Mouse (Mus musculus) spleen, adult 2 months (tissue): ENCODE measurements around the gene Cops6. TPM values are rescaled to one million over a fixed set of nuclear protein-coding genes. Genes with fewer than 3 reads are reported as not detected.

Experiments used
- DNase-seq, 2 experiments: peaks; one replicate each; pipeline versions ENCODE4 v3.0.0 to v3.0.0-alpha.2; 2012 to 2021; ENCODE audit warnings: low spot score in 2 of 2, low read depth in 1 of 2
- H3K27ac ChIP-seq: fragments of 200-500 bp; 2 replicates; pipeline ENCODE4 v1.5.1; 2012; ENCODE audit warnings: low read length, inconsistent platforms; ENCODE audit not compliant: insufficient read depth
- H3K27me3 ChIP-seq: fragments of 200-500 bp; 2 replicates; pipeline ENCODE4 v1.6.1; 2012; ENCODE audit warnings: mild to moderate bottlenecking, moderate library complexity, low read length, inconsistent platforms; ENCODE audit not compliant: control insufficient read depth, insufficient read depth
- H3K36me3 ChIP-seq: fragments of 200-500 bp; 2 replicates; pipeline ENCODE4 v1.6.1; 2012; ENCODE audit warnings: mild to moderate bottlenecking, low read length, inconsistent platforms; ENCODE audit not compliant: control insufficient read depth, insufficient read depth
- H3K4me1 ChIP-seq: fragments of 200-500 bp; 2 replicates; pipeline ENCODE4 v1.6.1; 2011; ENCODE audit warnings: inconsistent platforms; ENCODE audit not compliant: control insufficient read depth, insufficient read depth, insufficient read length
- H3K4me3 ChIP-seq: fragments of 200-500 bp; 2 replicates; pipeline ENCODE4 v1.5.1; 2011; ENCODE audit warnings: mild to moderate bottlenecking, inconsistent platforms; ENCODE audit not compliant: insufficient read depth, insufficient read length; ENCODE audit errors: extremely low read depth
- CTCF ChIP-seq: fragments of 200-500 bp; IDR thresholded peaks from 2 replicates; pipeline ENCODE4 v1.5.1; 2011; ENCODE audit warnings: mild to moderate bottlenecking, inconsistent platforms; ENCODE audit not compliant: insufficient read depth, insufficient read length, insufficient replicate concordance; ENCODE audit errors: extremely low read depth
- POLR2A ChIP-seq: fragments of 200-500 bp; IDR thresholded peaks from 2 replicates; pipeline ENCODE4 v1.6.1; 2011; ENCODE audit warnings: low read depth, low read length, inconsistent platforms
- WGBS: fragments of 180-500 bp; shearing (Covaris S2); methylation state at CpG from one replicate; pipeline ENCODE4 v1.1.7; 2018; 5-methylcytosine and 5-hydroxymethylcytosine counted together
- polyA plus RNA-seq: library from polyadenylated mRNA; depleted of rRNA; stranded (reverse); fragments of >200 nt; gene quantifications from 2 replicates; pipeline ENCODE4 v1.2.3, GENCODE M21; 2012

Cops6 gene
- polyA plus RNA-seq, 1 experiment = 34.3 TPM

GRCm38 (mm10) chr5:138137257-138137656 is 23.6 kb upstream of the Cops6 start:
- H3K27me3 ChIP-seq = no peaks in the 10 kb centered on the region
- no peak overlapping the region for H3K4me3 ChIP-seq
- peaks cover 10% of the 10 kb centered on the region for H3K36me3 ChIP-seq
- no peak overlapping the region for H3K27ac ChIP-seq
- TF ChIP-seq CTCF (no peak), POLR2A (no peak)
- 77% methylated on average over 4 of the region's 4 CpGs for WGBS
- no peaks in the 10 kb centered on the region for H3K4me1 ChIP-seq
- DNase-seq = no peak

GRCm38 (mm10) chr5:138137935-138138549 is 22.8 kb upstream of the Cops6 start:
- H3K36me3 ChIP-seq = peaks cover 5% of the 10 kb centered on the region
- DNase-seq = no peak
- WGBS = 42% methylated on average over 8 of the region's 8 CpGs
- H3K27me3 ChIP-seq = no peaks in the 10 kb centered on the region
- TF ChIP-seq POLR2A (no peak), CTCF (peak; percentile 13; the same call in 1 of the 2 replicates)
- no peak overlapping the region for H3K27ac ChIP-seq
- no peak overlapping the region for H3K4me3 ChIP-seq
- no peaks in the 10 kb centered on the region for H3K4me1 ChIP-seq

DNA sequence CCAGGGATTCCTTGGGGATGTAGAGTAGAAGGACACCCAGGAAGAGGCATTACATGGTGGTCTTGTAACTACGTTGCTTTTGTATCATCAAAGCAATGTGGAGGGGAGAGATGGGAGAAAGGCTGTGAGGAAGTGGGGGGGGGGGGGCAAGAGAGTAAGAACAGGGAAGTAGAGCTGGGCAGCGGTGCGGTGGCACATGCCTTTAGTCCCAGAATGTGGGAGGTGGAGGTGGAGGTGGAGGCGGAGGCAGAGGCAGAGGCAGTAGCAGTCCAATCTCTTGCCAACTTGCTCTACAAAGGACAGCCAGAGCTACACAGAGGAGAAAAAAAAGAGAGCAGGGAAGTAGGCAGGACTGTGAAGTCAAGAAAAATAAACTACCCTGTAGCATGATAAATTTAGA is 22.3 kb upstream of the Cops6 start:
- Histone ChIP-seq H3K27me3 (no peaks in the 10 kb centered on the region), H3K27ac (no peak overlapping the region), H3K4me3 (no peak overlapping the region), H3K36me3 (peaks cover 2% of the 10 kb centered on the region; the same call in 1 of the 2 replicates), H3K4me1 (no peaks in the 10 kb centered on the region)
- TF ChIP-seq POLR2A = no peak
- no peak for TF ChIP-seq CTCF
- DNase-seq = no peak
- WGBS = 8% methylated on average over 4 of the region's 4 CpGs

DNA sequence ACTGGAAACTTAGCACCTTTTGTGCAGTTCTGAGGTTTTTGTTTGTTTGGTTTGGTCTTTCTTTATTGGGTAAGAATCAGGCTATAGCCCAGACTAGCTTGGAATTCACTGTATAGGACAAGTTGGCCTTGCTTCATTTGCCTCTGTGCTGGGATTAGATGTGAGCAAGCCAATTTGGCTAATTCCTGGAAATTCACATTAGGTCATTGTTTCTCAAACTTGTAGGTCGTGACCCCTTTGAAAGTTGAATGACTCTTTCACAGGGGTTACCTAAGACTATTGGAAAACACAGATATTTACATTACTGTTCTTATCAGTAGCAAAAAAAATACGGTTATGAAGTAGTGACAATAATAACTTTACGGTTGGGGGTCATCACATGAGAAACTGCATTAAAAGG is 6.5 kb upstream of the Cops6 start:
- Histone ChIP-seq H3K36me3 (peaks cover 13% of the 10 kb centered on the region), H3K27me3 (no peaks in the 10 kb centered on the region), H3K27ac (no peak overlapping the region), H3K4me1 (0 out of 2 replicates have a peak, but pooled peaks cover 2% of the 10 kb centered on the region), H3K4me3 (no peak overlapping the region)
- 81% methylated on average over 3 of the region's 3 CpGs for WGBS
- no peak for DNase-seq
- TF ChIP-seq CTCF (no peak), POLR2A (no peak)

GRCm38 (mm10) chr5:138155443-138155976 is 5.4 kb upstream of the Cops6 start, which contains the start of gene Zfp113:
TSS of gene Zfp113 (minus strand) at chr5:138155744.
- peak within 1 kb of the TSS; percentile 68 for H3K27ac ChIP-seq
- DNase-seq = peak; percentile 88 to 89
- WGBS = 0% methylated on average over 31 of the region's 31 CpGs
- peak; percentile 79; the same call in 1 of the 2 replicates for TF ChIP-seq CTCF
- TF ChIP-seq POLR2A = peak; percentile 51
- peaks cover 10% of the 10 kb centered on the region for H3K36me3 ChIP-seq
- no peaks in the 10 kb centered on the region for H3K27me3 ChIP-seq
- H3K4me3 ChIP-seq = peak within 1 kb of the TSS; percentile 77
- H3K4me1 ChIP-seq = 0 out of 2 replicates have a peak, but pooled peaks cover 2% of the 10 kb centered on the region

DNA sequence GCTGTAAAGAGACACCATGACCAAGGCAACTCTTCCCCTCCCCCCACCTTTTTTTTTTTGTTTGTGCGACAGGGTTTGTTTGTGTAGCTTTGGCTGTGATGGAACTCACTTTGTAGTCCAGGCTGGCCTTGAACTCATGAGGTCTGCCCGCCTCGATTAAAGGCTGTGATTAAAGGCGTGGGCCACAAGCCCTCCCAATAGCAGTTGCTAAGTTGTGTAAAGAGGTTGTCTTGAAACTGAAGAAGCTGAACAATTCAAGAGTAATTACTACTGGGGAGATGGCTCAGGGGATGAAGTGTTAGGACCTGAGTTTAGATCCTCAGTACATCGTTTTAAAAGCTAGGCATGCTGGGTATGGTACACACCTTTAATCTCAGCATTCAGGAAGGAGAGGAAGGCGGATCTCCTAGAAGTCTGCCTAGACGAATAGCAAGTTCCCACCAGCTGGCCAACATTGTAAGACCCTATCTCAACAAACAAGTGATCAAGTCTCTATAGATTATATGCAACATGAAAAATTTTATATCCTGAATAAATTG is 578 bp upstream of the Cops6 start:
- TF ChIP-seq POLR2A (no peak), CTCF (no peak)
- Histone ChIP-seq H3K4me3 (no peak overlapping the region), H3K36me3 (peaks cover 11% of the 10 kb centered on the region), H3K27me3 (no peaks in the 10 kb centered on the region), H3K4me1 (peaks cover 3% of the 10 kb centered on the region; the same call in 1 of the 2 replicates), H3K27ac (no peak overlapping the region)
- DNase-seq = no peak
- 69% methylated on average over 7 of the region's 7 CpGs for WGBS

- peaks cover 3% of the 10 kb centered on the region; the same call in 1 of the 2 replicates for H3K4me1 ChIP-seq
- 81% methylated on average over 6 of the region's 6 CpGs for WGBS
- peaks cover 36% of the 10 kb centered on the region for H3K36me3 ChIP-seq
These were observed 2.2 kb downstream of the Cops6 start for GRCm38 (mm10) chr5:138163046-138163445.

More at GRCm38 (mm10) chr5:138163046-138163445, 2.2 kb downstream of the Cops6 start:
- DNase-seq = no peak
- Histone ChIP-seq H3K27me3 (no peaks in the 10 kb centered on the region), H3K4me3 (no peak overlapping the region), H3K27ac (no peak overlapping the region)
- TF ChIP-seq CTCF (no peak), POLR2A (no peak)
